Mouse (Mus musculus) lung, postnatal 36 days (tissue): ENCODE results near the gene Gm3460.
"Not testable (repeated sequence)": the region's sequence is repeated elsewhere in the genome, so short reads cannot be mapped to it uniquely, and the experiment has no call there.

Source experiments
- DNase-seq: peaks from one replicate; pipeline ENCODE4 v3.0.0; 2022; ENCODE audit warnings: mixed read lengths

The Gm3460 gene

DNA sequence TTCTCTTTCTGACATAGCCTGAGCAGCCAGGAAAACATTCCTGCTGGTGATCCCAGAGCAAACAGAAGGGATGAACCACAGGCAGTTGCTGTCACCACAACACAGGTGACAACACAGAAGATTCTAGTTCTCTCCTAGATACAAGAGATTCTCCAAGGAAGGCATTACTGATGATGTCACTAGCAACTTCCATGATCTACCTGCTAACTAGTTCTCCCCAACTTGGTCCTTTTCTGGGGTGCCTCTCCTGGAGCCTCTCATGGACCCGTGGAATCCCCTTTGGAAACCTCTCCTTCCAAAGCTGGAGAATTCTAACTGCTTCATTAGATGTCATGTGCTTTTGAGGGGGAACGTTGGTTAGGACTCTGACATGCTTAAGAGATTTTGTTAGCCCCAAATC, at the start of gene Gm3460:
Gene Gm3460 (minus strand): TSS at position 101 of the 400 bp plus-strand sequence.
- DNase-seq = not testable (repeated sequence)

DNA sequence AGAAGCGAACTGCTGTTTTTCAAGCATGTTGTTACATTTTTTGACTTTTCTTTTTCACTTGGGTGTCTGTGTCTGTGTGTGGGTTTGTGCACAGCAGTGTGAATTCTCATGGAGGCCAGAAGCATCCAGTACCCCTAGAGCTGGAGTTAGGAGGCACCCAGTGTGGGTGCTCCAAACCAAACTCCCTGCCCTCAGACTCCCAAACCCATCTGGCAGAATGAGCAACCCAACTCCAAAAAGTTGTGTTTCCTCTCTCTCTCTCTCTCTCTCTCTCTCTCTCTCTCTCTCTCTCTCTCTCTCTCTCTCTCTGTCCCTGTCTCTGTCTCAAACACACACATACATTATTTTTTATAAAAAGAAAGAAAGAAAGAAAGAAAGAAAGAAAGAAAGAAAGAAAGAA, 15.8 kb downstream of the Gm3460 start:
- not testable (repeated sequence) for DNase-seq

DNA sequence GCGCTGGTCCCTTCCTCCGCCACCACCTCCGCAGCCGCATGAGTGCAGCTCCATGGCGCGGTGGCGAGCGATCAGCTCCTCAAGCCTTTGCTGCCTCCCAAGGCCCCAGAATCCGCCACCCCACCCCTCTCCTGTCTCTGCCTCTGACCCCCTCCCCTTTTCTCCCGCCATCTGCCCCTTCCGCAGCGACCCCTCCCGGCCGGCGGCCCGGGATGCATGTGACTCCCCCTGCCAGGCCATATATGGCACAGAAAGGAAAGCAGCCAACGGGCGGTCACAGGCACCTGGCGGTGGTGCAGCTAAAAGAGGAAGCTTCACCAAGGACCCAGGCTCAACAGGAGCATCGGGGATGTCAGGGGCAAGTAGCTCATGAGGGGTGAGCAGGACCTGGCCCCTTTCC, 17.2 kb downstream of the Gm3460 start:
- peak; percentile 5 for DNase-seq

DNA sequence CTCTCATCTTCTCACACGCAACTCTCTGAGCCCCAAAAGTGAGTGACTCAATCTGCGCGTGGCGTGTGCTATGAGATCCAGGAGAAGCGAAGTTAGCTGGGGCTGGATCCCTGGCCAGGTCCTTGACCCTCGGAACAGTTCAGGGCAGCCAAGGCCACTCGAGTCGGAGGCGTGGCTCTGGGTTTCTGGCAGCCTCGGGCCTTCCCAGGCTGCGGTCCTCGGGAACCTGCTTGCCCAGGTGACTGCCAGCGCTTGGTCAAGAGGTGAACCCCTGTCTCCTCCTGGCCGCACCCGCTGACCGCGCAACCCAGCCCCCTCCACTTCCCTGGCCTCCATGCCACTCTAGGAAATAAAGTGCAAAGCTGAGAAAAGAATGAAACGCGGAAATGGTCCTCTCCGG, 17.7 kb downstream of the Gm3460 start:
- DNase-seq = peak; percentile 51

DNA sequence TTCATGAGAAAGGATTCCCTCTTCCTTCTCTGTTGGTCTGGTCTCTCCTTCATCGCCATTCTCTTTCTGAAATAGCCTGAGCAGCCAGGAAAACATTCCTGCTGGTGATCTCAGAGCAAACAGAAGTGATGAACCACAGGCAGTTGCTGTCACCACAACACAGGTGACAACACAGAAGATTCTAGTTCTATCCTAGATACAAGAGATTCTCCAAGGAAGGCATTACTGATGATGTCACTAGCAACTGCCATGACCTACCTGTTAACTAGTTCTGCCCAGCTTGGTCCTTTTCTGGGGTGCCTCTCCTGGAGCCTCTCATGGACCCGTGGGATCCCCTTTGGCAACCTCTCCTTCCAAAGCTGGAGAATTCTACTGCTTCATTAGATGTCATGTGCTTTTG, 31.7 kb downstream of the Gm3460 start, which contains the start of gene Gm3629:
Gene Gm3629 (minus strand): TSS at position 101 of the 400 bp plus-strand sequence.
- DNase-seq = not testable (repeated sequence)
